Mouse (Mus musculus) hindbrain, embryonic 16.5 days (tissue): Measurements from ENCODE around the gene Exoc2. TPM values are rescaled to one million over a fixed set of nuclear protein-coding genes. Genes with fewer than 3 reads are reported as not detected.

Source experiments
- ATAC-seq: fragments of 200-750 bp; cut with Nextera tagmentation; 2 replicates; pipeline ENCODE4 v1.8.0; 2017; ENCODE audit warnings: moderate TSS enrichment, moderate library complexity
- H3K27ac ChIP-seq: fragments of 300-500 bp; sonication (generic); 2 replicates; pipeline ENCODE4 v1.5.1; 2014; ENCODE audit warnings: low read depth, mild to moderate bottlenecking, control low read depth, low read length, moderate library complexity
- H3K27me3 ChIP-seq: fragments of 300-500 bp; sonication (generic); replicated peaks from 2 replicates; pipeline ENCODE4 v1.6.1; 2014; ENCODE audit warnings: low read length; ENCODE audit not compliant: control insufficient read depth, insufficient read depth
- H3K36me3 ChIP-seq: fragments of 300-500 bp; sonication (generic); 2 replicates; pipeline ENCODE4 v1.6.1; 2014; ENCODE audit warnings: mild to moderate bottlenecking, low read length, moderate library complexity, mixed read lengths; ENCODE audit not compliant: control insufficient read depth, insufficient read depth
- H3K4me1 ChIP-seq: fragments of 300-500 bp; sonication (generic); 2 replicates; pipeline ENCODE4 v1.6.1; 2014; ENCODE audit warnings: low read depth, low read length; ENCODE audit not compliant: control insufficient read depth, insufficient read depth
- H3K4me2 ChIP-seq: fragments of 300-500 bp; sonication (generic); 2 replicates; pipeline ENCODE4 v1.6.1; 2014; ENCODE audit warnings: mild to moderate bottlenecking, low read length, control low read depth, moderate library complexity
- H3K4me3 ChIP-seq: fragments of 300-500 bp; sonication (generic); 2 replicates; pipeline ENCODE4 v1.5.1; 2014; ENCODE audit warnings: mild to moderate bottlenecking, low read length, control low read depth, moderate library complexity
- H3K9ac ChIP-seq: fragments of 300-500 bp; sonication (generic); 2 replicates; pipeline ENCODE4 v1.6.1; 2014; ENCODE audit warnings: low read depth, mild to moderate bottlenecking, control low read depth, low read length, moderate library complexity
- H3K9me3 ChIP-seq: fragments of 300-500 bp; sonication (generic); 2 replicates; pipeline ENCODE4 v1.6.1; 2014; ENCODE audit warnings: mild to moderate bottlenecking, low read length, moderate library complexity; ENCODE audit not compliant: control insufficient read depth
- WGBS: fragments of 180-500 bp; shearing (Covaris S2); extraction: QIAGEN DNeasy Blood & Tissue Kit; methylation state at CpG from one replicate; pipeline ENCODE4 v1.1.7; 2014; 5-methylcytosine and 5-hydroxymethylcytosine counted together
- polyA plus RNA-seq: library from polyadenylated mRNA; unstranded; fragments of >200 nt; fragmentation: Nextera tagmentation; extraction: Ambion mirVana; gene quantifications from 2 replicates; pipeline ENCODE4 v1.2.1, GENCODE M21; 2015

Gene Exoc2
- polyA plus RNA-seq, 1 experiment from 2014 or later: 46.7 TPM

DNA sequence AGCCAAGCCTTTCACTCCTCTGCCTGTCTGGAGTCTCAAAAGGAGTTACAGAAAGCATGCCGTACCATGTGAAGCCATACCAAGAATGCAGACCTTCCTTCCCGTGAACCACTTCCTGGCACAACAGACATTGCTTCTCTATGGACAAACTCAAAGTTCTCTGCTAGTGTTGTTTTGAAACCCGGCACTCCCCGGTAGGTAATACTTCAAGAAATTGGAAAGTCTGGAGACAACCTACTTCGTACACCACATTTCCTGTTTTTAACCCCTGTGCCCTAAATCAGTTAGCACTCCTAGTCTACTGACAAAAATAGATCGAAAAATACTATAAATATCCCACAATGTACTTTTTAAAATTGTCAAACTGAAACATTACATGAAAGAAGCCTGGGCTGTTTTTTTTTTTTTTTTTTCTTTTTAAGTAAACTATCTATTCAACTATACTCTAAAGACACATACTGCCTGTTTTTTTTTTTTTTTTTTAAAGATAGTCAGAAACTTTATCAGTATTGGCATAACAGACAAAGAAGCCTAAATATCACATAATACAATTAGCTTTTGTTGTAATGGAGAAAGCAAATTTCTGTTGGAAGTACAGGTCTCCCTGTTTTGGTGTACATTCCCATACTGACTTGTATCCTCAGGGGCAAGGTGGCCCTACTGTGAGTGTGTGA lies 140.3 kb downstream of the Exoc2 start:
- no peaks in the 10 kb centered on the region for H3K27me3 ChIP-seq
- no peak for ATAC-seq

DNA sequence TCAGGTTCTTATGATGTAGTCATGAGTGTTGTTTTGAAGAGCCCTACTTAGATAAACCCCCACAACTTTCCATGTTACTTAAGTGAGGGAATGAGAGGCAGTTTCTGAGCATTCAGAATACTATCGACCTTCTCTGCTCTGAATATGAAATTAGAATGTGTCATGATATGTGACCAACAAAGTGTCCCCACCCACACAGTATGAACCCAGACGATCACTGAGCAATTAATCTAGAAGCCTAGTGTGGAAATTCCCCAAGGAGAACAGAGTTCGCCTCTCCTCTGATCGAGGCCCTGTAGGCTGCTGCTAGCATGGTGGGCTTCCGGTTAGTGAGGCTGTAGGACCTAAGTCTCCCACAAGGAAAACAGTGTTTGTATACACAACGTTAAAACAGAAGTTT lies 142.5 kb downstream of the Exoc2 start:
- Histone ChIP-seq H3K4me3 (no peak overlapping the region), H3K27me3 (no peaks in the 10 kb centered on the region), H3K4me2 (no peak overlapping the region), H3K27ac (no peak overlapping the region), H3K36me3 (no peaks in the 10 kb centered on the region), H3K4me1 (no peaks in the 10 kb centered on the region), H3K9me3 (no peaks in the 10 kb centered on the region), H3K9ac (no peak overlapping the region)
- WGBS: 88% methylated on average over 6 of the region's 6 CpGs
- no peak for ATAC-seq

More for the DNA sequence above, 140.3 kb downstream of the Exoc2 start:
- no peak overlapping the region for H3K9ac ChIP-seq
- 88% methylated on average over 6 of the region's 6 CpGs for WGBS
- no peaks in the 10 kb centered on the region for H3K4me1 ChIP-seq
- no peak overlapping the region for H3K4me3 ChIP-seq
- no peak overlapping the region for H3K27ac ChIP-seq
- H3K9me3 ChIP-seq: peaks cover 2% of the 10 kb centered on the region; the same call in 1 of the 2 replicates
- no peaks in the 10 kb centered on the region; the same call in 1 of the 2 replicates for H3K36me3 ChIP-seq
- no peak overlapping the region for H3K4me2 ChIP-seq

GRCm38 (mm10) chr13:30826511-30826910 lies 147.4 kb downstream of the Exoc2 start:
- Histone ChIP-seq H3K27me3 (no peaks in the 10 kb centered on the region), H3K4me1 (no peaks in the 10 kb centered on the region), H3K9me3 (no peaks in the 10 kb centered on the region), H3K4me2 (no peak overlapping the region), H3K4me3 (no peak overlapping the region), H3K9ac (no peak overlapping the region), H3K27ac (no peak overlapping the region), H3K36me3 (peaks cover 7% of the 10 kb centered on the region)
- ATAC-seq: no peak
- 97% methylated on average over 7 of the region's 7 CpGs for whole genome bisulfite sequencing

DNA sequence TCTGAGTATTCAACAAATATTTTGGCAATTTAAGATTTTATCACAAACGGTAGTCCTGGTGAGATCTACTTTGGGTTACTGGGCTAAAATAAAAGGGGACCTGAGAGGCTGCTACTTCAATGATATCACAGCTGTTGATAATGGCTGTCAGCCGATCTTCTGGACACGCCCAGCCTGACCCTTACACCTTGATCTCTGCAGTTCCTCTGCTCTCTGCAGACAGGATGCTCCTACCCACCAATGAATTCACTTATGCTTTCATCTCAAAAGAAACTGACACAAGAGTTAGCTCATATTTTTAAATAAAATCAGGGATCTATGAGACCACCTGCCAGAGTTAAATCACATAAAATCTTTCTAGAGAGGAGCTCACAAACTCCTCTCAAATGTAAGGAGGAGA lies 149.0 kb downstream of the Exoc2 start:
- H3K4me1 ChIP-seq: no peaks in the 10 kb centered on the region
- no peak overlapping the region for H3K9ac ChIP-seq
- 90% methylated on average over 3 of the region's 3 CpGs for WGBS
- H3K36me3 ChIP-seq: peaks cover 10% of the 10 kb centered on the region
- no peaks in the 10 kb centered on the region for H3K27me3 ChIP-seq
- no peak overlapping the region for H3K4me2 ChIP-seq
- no peaks in the 10 kb centered on the region for H3K9me3 ChIP-seq
- no peak overlapping the region for H3K27ac ChIP-seq
- H3K4me3 ChIP-seq: no peak overlapping the region
- ATAC-seq: no peak

DNA sequence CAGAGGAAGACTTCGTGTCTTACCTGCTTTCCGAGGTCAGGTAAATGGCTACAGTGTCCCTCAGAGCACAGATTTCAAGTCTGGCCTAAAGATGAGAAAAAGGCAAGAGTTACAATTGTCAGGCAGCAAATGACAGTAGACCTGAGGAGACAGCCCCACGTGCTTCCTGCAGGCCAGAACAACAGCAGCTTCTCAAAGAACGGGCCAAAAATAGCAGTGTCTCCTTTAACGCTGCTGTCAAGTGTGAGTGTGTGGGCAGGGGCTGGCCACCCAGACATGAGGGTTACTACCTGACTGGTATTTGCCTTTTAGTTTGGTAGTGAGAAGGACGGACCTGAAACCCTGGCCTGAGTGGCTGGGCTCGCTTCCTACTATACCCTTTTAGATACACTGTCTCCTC lies 153.3 kb downstream of the Exoc2 start:
- peaks cover 20% of the 10 kb centered on the region for H3K36me3 ChIP-seq
- H3K27me3 ChIP-seq: no peaks in the 10 kb centered on the region
- 91% methylated on average over 7 of the region's 7 CpGs for WGBS
- ATAC-seq: no peak
- H3K4me2 ChIP-seq: no peak overlapping the region
- H3K9ac ChIP-seq: no peak overlapping the region
- H3K4me3 ChIP-seq: no peak overlapping the region
- H3K27ac ChIP-seq: no peak overlapping the region
- no peaks in the 10 kb centered on the region for H3K9me3 ChIP-seq
- H3K4me1 ChIP-seq: no peaks in the 10 kb centered on the region

GRCm38 (mm10) chr13:30819891-30820290 lies 154.0 kb downstream of the Exoc2 start:
- Histone ChIP-seq H3K4me3 (no peak overlapping the region), H3K27ac (no peak overlapping the region), H3K27me3 (no peaks in the 10 kb centered on the region), H3K9ac (no peak overlapping the region), H3K36me3 (peaks cover 16% of the 10 kb centered on the region), H3K9me3 (no peaks in the 10 kb centered on the region), H3K4me2 (no peak overlapping the region), H3K4me1 (no peaks in the 10 kb centered on the region)
- WGBS: 92% methylated on average over 2 of the region's 2 CpGs
- no peak for ATAC-seq

GRCm38 (mm10) chr13:30817436-30817835 lies 156.5 kb downstream of the Exoc2 start:
- Histone ChIP-seq H3K4me3 (no peak overlapping the region), H3K36me3 (peaks cover 25% of the 10 kb centered on the region), H3K4me1 (no peaks in the 10 kb centered on the region), H3K9ac (no peak overlapping the region), H3K4me2 (no peak overlapping the region), H3K27ac (no peak overlapping the region), H3K9me3 (no peaks in the 10 kb centered on the region), H3K27me3 (no peaks in the 10 kb centered on the region)
- ATAC-seq: no peak
- 95% methylated on average over 5 of the region's 5 CpGs for WGBS

- 90% methylated on average over 5 of the region's 5 CpGs for WGBS
- H3K4me3 ChIP-seq: no peak overlapping the region
- H3K4me2 ChIP-seq: no peak overlapping the region
- H3K36me3 ChIP-seq: peaks cover 19% of the 10 kb centered on the region
- no peak overlapping the region for H3K9ac ChIP-seq
- H3K27ac ChIP-seq: no peak overlapping the region
- no peak for ATAC-seq
- H3K9me3 ChIP-seq: no peaks in the 10 kb centered on the region
- H3K27me3 ChIP-seq: no peaks in the 10 kb centered on the region
- no peaks in the 10 kb centered on the region for H3K4me1 ChIP-seq
Observed at GRCm38 (mm10) chr13:30814256-30814655, 159.6 kb downstream of the Exoc2 start.

- H3K9me3 ChIP-seq: no peaks in the 10 kb centered on the region
- H3K27me3 ChIP-seq: no peaks in the 10 kb centered on the region
- no peak for ATAC-seq
- H3K27ac ChIP-seq: no peak overlapping the region
- H3K36me3 ChIP-seq: peaks cover 19% of the 10 kb centered on the region
- H3K4me2 ChIP-seq: no peak overlapping the region
- WGBS: 92% methylated on average over 5 of the region's 5 CpGs
- no peak overlapping the region for H3K4me3 ChIP-seq
- no peak overlapping the region for H3K9ac ChIP-seq
- no peaks in the 10 kb centered on the region for H3K4me1 ChIP-seq
Observed at GRCm38 (mm10) chr13:30813464-30813863, 160.4 kb downstream of the Exoc2 start.
